Mouse (Mus musculus) limb, embryonic 13.5 days (tissue): ENCODE measurements around the gene Pnrc1. TPM values are rescaled to one million over a fixed set of nuclear protein-coding genes. Genes with fewer than 3 reads are reported as not detected.

ENCODE experiments used
- ATAC-seq: fragments of 200-750 bp; cut with Nextera tagmentation; 2 replicates; pipeline ENCODE4 v1.8.0; 2017; ENCODE audit warnings: low read depth, moderate number of reproducible peaks, moderate TSS enrichment; ENCODE audit not compliant: low FRiP score
- H3K27ac ChIP-seq: fragments of 300-500 bp; sonication (generic); 2 replicates; pipeline ENCODE4 v1.5.1; 2015; ENCODE audit warnings: inconsistent platforms, mild to moderate bottlenecking, moderate library complexity
- H3K27me3 ChIP-seq: fragments of 300-500 bp; sonication (generic); 2 replicates; pipeline ENCODE4 v1.6.1; 2015; ENCODE audit warnings: mild to moderate bottlenecking, inconsistent platforms
- H3K36me3 ChIP-seq: fragments of 300-500 bp; sonication (generic); 2 replicates; pipeline ENCODE4 v1.6.1; 2015; ENCODE audit warnings: inconsistent platforms, mild to moderate bottlenecking, moderate library complexity
- H3K4me1 ChIP-seq: fragments of 300-500 bp; sonication (generic); 2 replicates; pipeline ENCODE4 v1.6.1; 2015; ENCODE audit warnings: inconsistent platforms
- H3K4me2 ChIP-seq: fragments of 300-500 bp; sonication (generic); replicated peaks from 2 replicates; pipeline ENCODE4 v1.6.1; 2015; ENCODE audit warnings: inconsistent platforms, mild to moderate bottlenecking, moderate library complexity
- H3K4me3 ChIP-seq: fragments of 300-500 bp; sonication (generic); 2 replicates; pipeline ENCODE4 v1.5.1; 2015; ENCODE audit warnings: moderate library complexity, mild to moderate bottlenecking, inconsistent platforms
- H3K9ac ChIP-seq: fragments of 300-500 bp; sonication (generic); 2 replicates; pipeline ENCODE4 v1.6.1; 2015; ENCODE audit warnings: mild to moderate bottlenecking, inconsistent platforms
- H3K9me3 ChIP-seq: fragments of 300-500 bp; sonication (generic); 2 replicates; pipeline ENCODE4 v1.6.1; 2016; ENCODE audit warnings: inconsistent platforms
- WGBS: fragments of 180-500 bp; shearing (Covaris S2); methylation state at CpG from one replicate; pipeline ENCODE4 v1.1.7; 2015; 5-methylcytosine and 5-hydroxymethylcytosine counted together
- polyA plus RNA-seq: library from polyadenylated mRNA; unstranded; fragments of >200 nt; fragmentation: Nextera tagmentation; extraction: Ambion mirVana; gene quantifications from 2 replicates; pipeline ENCODE4 v1.2.1, GENCODE M21; 2015

Gene Pnrc1
- polyA plus RNA-seq, 1 experiment from 2014 or later: 97.7 TPM

GRCm38 (mm10) chr4:33292409-33293370, 2.7 kb upstream of the Pnrc1 start:
- Histone ChIP-seq H3K4me1 (peaks cover 20% of the 10 kb centered on the region), H3K27ac (no peak overlapping the region), H3K4me3 (no peak overlapping the region), H3K27me3 (no peaks in the 10 kb centered on the region), H3K4me2 (peak overlapping the region; percentile 32; the same call in 1 of the 2 replicates), H3K9me3 (no peaks in the 10 kb centered on the region), H3K9ac (no peak overlapping the region), H3K36me3 (no peaks in the 10 kb centered on the region)
- no peak for ATAC-seq
- 21% methylated on average over 16 of the region's 16 CpGs for WGBS

DNA sequence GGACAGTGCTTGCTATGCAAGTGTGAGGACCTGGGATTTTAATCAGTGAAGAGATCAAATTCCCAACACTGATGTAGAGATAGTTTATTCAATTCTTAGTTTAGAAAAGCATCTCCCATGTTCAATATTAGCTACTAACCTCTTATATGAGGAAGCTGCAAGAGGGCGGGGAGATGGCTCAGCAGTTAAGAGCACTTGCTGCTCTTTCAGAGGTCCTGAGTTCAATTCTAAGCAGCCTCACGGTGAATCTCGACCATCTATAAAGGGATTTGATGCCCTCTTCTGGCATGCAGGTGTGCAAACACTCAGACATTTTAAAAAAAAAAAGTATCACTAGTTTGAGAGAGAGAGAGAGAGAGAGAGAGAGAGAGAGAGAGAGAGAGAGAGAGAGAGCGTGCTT, 915 bp upstream of the Pnrc1 start:
- 61% methylated on average over 4 of the region's 4 CpGs for WGBS
- H3K36me3 ChIP-seq: no peaks in the 10 kb centered on the region
- no peaks in the 10 kb centered on the region for H3K27me3 ChIP-seq
- H3K4me3 ChIP-seq: no peak overlapping the region
- H3K4me2 ChIP-seq: no peak overlapping the region
- H3K9ac ChIP-seq: no peak overlapping the region
- peaks cover 20% of the 10 kb centered on the region for H3K4me1 ChIP-seq
- peak overlapping the region; percentile 67; the same call in 1 of the 2 replicates for H3K27ac ChIP-seq
- no peak for ATAC-seq
- H3K9me3 ChIP-seq: no peaks in the 10 kb centered on the region

DNA sequence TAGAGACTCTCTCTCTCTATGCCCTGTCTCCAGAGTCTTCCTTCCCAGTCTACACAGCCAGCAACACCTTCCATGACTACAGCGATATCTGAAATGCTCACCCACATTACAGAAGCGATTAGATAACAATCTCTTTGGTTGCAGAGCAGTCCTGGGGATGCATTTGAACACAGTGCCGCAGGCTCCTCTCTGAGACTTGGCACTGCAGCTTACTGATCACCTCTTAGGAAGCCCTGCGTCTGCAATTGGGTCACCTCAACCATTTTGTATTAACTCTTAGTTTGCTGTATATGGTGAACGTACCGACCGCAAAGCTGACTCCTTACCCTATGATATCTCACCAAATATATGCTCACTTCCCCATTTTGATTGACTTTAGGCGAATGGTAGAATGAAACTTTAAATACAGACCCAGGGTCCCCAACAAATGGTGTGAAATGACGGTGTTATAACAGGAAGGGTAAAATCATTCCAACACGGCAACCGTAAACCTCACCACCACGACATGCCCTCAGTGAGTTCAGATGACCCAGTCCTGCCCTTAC, 785 bp downstream of the Pnrc1 start:
- H3K4me1 ChIP-seq: peaks cover 20% of the 10 kb centered on the region
- H3K4me2 ChIP-seq: peak overlapping the region; percentile 59
- H3K27ac ChIP-seq: peak overlapping the region; percentile 70
- ATAC-seq: no peak
- no peaks in the 10 kb centered on the region for H3K9me3 ChIP-seq
- peak overlapping the region; percentile 37 for H3K4me3 ChIP-seq
- peak overlapping the region; percentile 53 for H3K9ac ChIP-seq
- no peaks in the 10 kb centered on the region for H3K36me3 ChIP-seq
- no peaks in the 10 kb centered on the region for H3K27me3 ChIP-seq
- 77% methylated on average over 12 of the region's 12 CpGs for WGBS

GRCm38 (mm10) chr4:33285448-33285847, 4.5 kb downstream of the Pnrc1 start:
- H3K27me3 ChIP-seq: no peaks in the 10 kb centered on the region
- H3K4me1 ChIP-seq: peaks cover 14% of the 10 kb centered on the region
- H3K27ac ChIP-seq: no peak overlapping the region
- 86% methylated on average over 8 of the region's 8 CpGs for WGBS
- no peak overlapping the region for H3K4me2 ChIP-seq
- H3K4me3 ChIP-seq: no peak overlapping the region
- H3K36me3 ChIP-seq: no peaks in the 10 kb centered on the region
- ATAC-seq: no peak
- H3K9ac ChIP-seq: no peak overlapping the region
- H3K9me3 ChIP-seq: no peaks in the 10 kb centered on the region

DNA sequence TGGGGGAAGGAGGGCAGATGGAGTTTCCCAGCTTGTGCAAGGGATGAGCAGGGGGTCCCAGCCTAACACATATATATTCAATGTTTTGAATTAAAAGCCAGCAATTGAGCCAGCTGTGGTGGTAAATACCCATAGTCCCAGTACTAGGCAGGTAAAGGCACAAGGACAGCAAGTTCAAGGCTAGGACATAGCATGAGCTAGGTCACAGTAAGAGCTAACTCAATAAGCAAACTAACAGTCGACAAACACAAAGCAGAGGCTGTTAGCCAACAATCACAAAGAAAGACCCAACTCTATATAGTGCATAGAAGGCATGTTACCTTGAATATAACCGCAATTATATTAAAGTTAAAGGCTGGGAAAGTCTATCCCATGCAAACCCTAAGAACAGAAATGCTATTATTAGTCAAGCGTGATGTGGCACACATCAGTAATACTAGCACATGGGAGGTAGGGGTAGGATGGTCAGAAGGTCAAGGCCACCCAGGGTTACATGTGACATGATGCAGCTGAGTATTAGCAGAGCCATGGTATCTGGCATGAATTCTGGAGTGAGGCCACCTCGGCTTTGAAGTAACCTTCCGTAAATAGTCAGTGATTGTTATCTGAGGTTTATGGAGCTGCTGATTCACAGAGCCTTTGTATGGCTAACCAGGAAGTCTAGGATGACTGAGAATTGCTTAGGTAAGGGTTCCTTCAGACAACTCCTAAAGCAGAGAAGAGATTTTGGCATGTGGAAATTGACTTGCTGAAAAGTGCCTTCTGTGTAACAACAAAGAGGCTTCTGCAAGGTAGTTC, 5.7 kb downstream of the Pnrc1 start:
- Histone ChIP-seq H3K4me3 (no peak overlapping the region), H3K36me3 (no peaks in the 10 kb centered on the region), H3K4me2 (no peak overlapping the region), H3K27me3 (no peaks in the 10 kb centered on the region), H3K27ac (no peak overlapping the region), H3K9ac (no peak overlapping the region), H3K4me1 (peaks cover 6% of the 10 kb centered on the region), H3K9me3 (no peaks in the 10 kb centered on the region)
- no peak for ATAC-seq
- 73% methylated on average over 5 of the region's 5 CpGs for WGBS

GRCm38 (mm10) chr4:33281891-33282685, 7.9 kb downstream of the Pnrc1 start:
- no peak overlapping the region for H3K9ac ChIP-seq
- ATAC-seq: no peak
- H3K27me3 ChIP-seq: no peaks in the 10 kb centered on the region
- H3K36me3 ChIP-seq: no peaks in the 10 kb centered on the region
- H3K9me3 ChIP-seq: no peaks in the 10 kb centered on the region
- no peak overlapping the region for H3K4me3 ChIP-seq
- WGBS: 78% methylated on average over 3 of the region's 3 CpGs
- H3K27ac ChIP-seq: no peak overlapping the region
- H3K4me2 ChIP-seq: no peak overlapping the region
- H3K4me1 ChIP-seq: no peaks in the 10 kb centered on the region

GRCm38 (mm10) chr4:33273437-33273836, 16.5 kb downstream of the Pnrc1 start:
- Histone ChIP-seq H3K27me3 (no peaks in the 10 kb centered on the region), H3K36me3 (no peaks in the 10 kb centered on the region), H3K9me3 (no peaks in the 10 kb centered on the region), H3K9ac (no peak overlapping the region), H3K27ac (no peak overlapping the region), H3K4me2 (no peak overlapping the region), H3K4me1 (0 out of 2 replicates have a peak, but pooled peaks cover 5% of the 10 kb centered on the region), H3K4me3 (no peak overlapping the region)
- no peak for ATAC-seq
- 63% methylated on average over 3 of the region's 3 CpGs for WGBS

DNA sequence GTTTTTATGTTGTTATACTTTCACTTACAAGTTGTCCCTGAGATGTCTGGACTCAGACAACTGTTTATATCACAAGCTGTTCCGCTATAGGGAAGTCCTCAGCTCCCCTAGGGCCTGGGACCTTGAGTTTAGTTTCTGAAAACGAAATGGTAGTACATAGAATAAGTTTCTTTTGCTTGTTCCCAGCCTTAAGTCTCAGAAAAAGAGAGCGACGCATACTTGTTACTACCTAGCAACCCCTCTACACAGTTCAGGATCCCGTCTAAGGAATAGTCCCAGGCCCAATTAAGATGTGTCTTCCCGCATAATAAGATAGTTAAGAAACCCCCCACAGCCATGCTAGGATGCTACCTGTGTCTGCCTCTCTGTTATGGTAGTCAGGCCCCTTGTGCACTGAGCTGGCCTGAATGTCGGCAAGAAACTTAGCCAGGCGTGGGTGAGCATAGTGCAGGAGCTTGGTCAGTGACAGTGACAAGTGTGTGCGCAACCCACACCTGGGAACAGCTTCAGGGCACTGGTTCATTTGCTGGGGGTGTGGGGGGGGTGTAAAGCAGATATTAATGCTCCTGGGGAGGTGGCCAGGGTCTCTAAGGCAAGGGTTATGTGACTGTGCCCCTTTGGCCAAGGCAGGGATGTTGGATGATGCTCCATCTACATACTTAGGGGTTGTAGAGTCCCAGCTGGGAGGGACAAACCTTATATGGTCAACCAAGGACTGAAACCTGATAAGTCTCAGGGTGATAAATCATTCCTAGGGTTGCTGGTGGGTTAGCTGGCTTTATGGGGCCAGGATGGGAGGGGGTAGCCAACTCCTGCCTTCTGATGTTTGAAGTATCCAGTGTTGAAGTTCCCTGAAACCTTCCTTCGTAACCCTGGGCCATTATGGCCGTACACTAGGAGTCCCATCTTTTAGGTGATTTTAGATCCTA, 19.3 kb downstream of the Pnrc1 start:
- WGBS: 80% methylated on average over 11 of the region's 11 CpGs
- Histone ChIP-seq H3K4me2 (no peak overlapping the region), H3K36me3 (no peaks in the 10 kb centered on the region), H3K4me3 (no peak overlapping the region), H3K9ac (no peak overlapping the region), H3K27ac (no peak overlapping the region), H3K4me1 (no peaks in the 10 kb centered on the region), H3K9me3 (no peaks in the 10 kb centered on the region), H3K27me3 (no peaks in the 10 kb centered on the region)
- ATAC-seq: no peak

GRCm38 (mm10) chr4:33264979-33265726, 24.8 kb downstream of the Pnrc1 start:
- no peak for ATAC-seq

GRCm38 (mm10) chr4:33262897-33263296, 27.1 kb downstream of the Pnrc1 start:
- Histone ChIP-seq H3K9me3 (no peaks in the 10 kb centered on the region), H3K27ac (no peak overlapping the region), H3K4me1 (peaks cover 6% of the 10 kb centered on the region), H3K9ac (no peak overlapping the region), H3K27me3 (no peaks in the 10 kb centered on the region), H3K4me2 (no peak overlapping the region), H3K36me3 (no peaks in the 10 kb centered on the region), H3K4me3 (no peak overlapping the region)
- 93% methylated on average over 1 of the region's 1 CpGs for whole genome bisulfite sequencing
- no peak for ATAC-seq

More at GRCm38 (mm10) chr4:33264979-33265726, 24.8 kb downstream of the Pnrc1 start:
- Histone ChIP-seq H3K27ac (no peak overlapping the region), H3K4me1 (peaks cover 6% of the 10 kb centered on the region), H3K9ac (no peak overlapping the region), H3K27me3 (no peaks in the 10 kb centered on the region), H3K9me3 (no peaks in the 10 kb centered on the region), H3K36me3 (no peaks in the 10 kb centered on the region), H3K4me2 (no peak overlapping the region), H3K4me3 (no peak overlapping the region)
- WGBS: 87% methylated on average over 11 of the region's 11 CpGs
